Mouse (Mus musculus) stomach, postnatal 0 days (tissue): ENCODE measurements at regions not wholly inside any gene's neighbourhood (a gene's known extent, or its start where the extent isn't known, plus 50 kb on each side); places are given as distances from the start of the nearest gene placed in this dataset.

Experiments used
- ATAC-seq: fragments of 200-750 bp; cut with Nextera tagmentation; 2 replicates; pipeline ENCODE4 v1.8.0; 2017; ENCODE audit not compliant: low FRiP score, low TSS enrichment
- DNase-seq: peaks from one replicate; pipeline ENCODE4 v3.0.0-alpha.2; 2016; ENCODE audit warnings: low spot score
- H3K27ac ChIP-seq: fragments of 300-500 bp; sonication (generic); replicated peaks from 2 replicates; pipeline ENCODE4 v1.5.1; 2014; ENCODE audit warnings: mild to moderate bottlenecking, control low read depth
- H3K27me3 ChIP-seq: fragments of 300-500 bp; sonication (generic); 2 replicates; pipeline ENCODE4 v1.6.1; 2014; ENCODE audit warnings: low read length; ENCODE audit not compliant: control insufficient read depth, insufficient read depth
- H3K36me3 ChIP-seq: fragments of 300-500 bp; sonication (generic); 2 replicates; pipeline ENCODE4 v1.6.1; 2014; ENCODE audit warnings: low read length, mixed read lengths; ENCODE audit not compliant: control insufficient read depth, insufficient read depth
- H3K4me1 ChIP-seq: fragments of 300-500 bp; sonication (generic); replicated peaks from 2 replicates; pipeline ENCODE4 v1.6.1; 2014; ENCODE audit warnings: antibody characterized with exemption; ENCODE audit not compliant: control insufficient read depth, insufficient read depth
- H3K4me2 ChIP-seq: fragments of 300-500 bp; sonication (generic); replicated peaks from 2 replicates; pipeline ENCODE4 v1.6.1; 2014; ENCODE audit warnings: low read depth, mild to moderate bottlenecking, control low read depth, moderate library complexity
- H3K4me3 ChIP-seq: fragments of 300-500 bp; sonication (generic); 2 replicates; pipeline ENCODE4 v1.5.1; 2014; ENCODE audit warnings: low read depth, low read length, control low read depth
- H3K9ac ChIP-seq: fragments of 300-500 bp; sonication (generic); 2 replicates; pipeline ENCODE4 v1.6.1; 2014; ENCODE audit warnings: mild to moderate bottlenecking, low read length, control low read depth, mixed read lengths
- H3K9me3 ChIP-seq: fragments of 300-500 bp; sonication (generic); 2 replicates; pipeline ENCODE4 v1.6.1; 2016; ENCODE audit warnings: low read length; ENCODE audit not compliant: control insufficient read depth
- CTCF ChIP-seq: IDR thresholded peaks from 2 replicates; pipeline ENCODE4 v1.5.1; 2016; ENCODE audit warnings: antibody characterized with exemption, low read depth, mild to moderate bottlenecking, moderate library complexity
- EP300 ChIP-seq: optimal IDR thresholded peaks from 2 replicates; pipeline ENCODE3; 2016; ENCODE audit warnings: antibody characterized with exemption
- WGBS: fragments of 180-500 bp; shearing (Covaris S2); extraction: QIAGEN DNeasy Blood & Tissue Kit; methylation state at CpG from one replicate; pipeline ENCODE4 v1.1.7; 2014; 5-methylcytosine and 5-hydroxymethylcytosine counted together

- ATAC-seq (no peak), DNase-seq (no peak)
- Histone ChIP-seq H3K4me2 (no peak overlapping the region), H3K36me3 (no peaks in the 10 kb centered on the region), H3K9me3 (no peaks in the 10 kb centered on the region), H3K27me3 (no peaks in the 10 kb centered on the region), H3K9ac (no peak overlapping the region), H3K4me3 (no peak overlapping the region), H3K27ac (no peak overlapping the region), H3K4me1 (no peaks in the 10 kb centered on the region)
- WGBS = 91% methylated on average over 3 of the region's 3 CpGs
- TF ChIP-seq CTCF (peak; percentile 40), EP300 (no peak)
Observed at GRCm38 (mm10) chr5:129332014-129332413, 169.0 kb upstream of the Sfswap start.

- no peak for TF ChIP-seq CTCF
- no peak for TF ChIP-seq EP300
- WGBS = 54% methylated on average over 7 of the region's 7 CpGs
- Histone ChIP-seq H3K4me2 (no peak overlapping the region), H3K36me3 (no peaks in the 10 kb centered on the region), H3K27ac (no peak overlapping the region), H3K9ac (no peak overlapping the region), H3K27me3 (no peaks in the 10 kb centered on the region), H3K4me3 (no peak overlapping the region), H3K4me1 (no peaks in the 10 kb centered on the region), H3K9me3 (no peaks in the 10 kb centered on the region)
- DNase-seq (no peak), ATAC-seq (no peak)
Observed at GRCm38 (mm10) chr5:129338511-129338910, 162.5 kb upstream of the Sfswap start.

DNA sequence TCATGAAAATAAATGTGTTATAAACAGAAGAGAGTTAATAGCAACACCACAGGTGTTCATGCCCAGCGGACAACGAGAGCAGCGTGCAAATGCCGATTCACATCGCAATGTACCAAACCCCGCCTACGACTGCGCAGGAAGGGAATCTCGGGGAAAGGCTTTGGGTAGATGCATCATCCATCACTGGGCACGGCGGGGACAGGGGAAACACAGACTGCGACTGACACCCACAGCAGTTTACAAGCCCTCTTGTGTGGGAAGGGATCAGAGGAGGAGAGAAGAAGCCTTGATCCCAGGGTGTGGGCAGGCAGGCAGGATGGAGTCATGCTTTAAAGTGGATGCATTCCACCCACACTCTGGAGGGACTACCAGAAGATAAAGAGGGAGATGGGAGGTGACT lies 157.0 kb upstream of the Sfswap start:
- no peak for DNase-seq
- no peak overlapping the region for H3K4me3 ChIP-seq
- no peak overlapping the region for H3K9ac ChIP-seq
- no peaks in the 10 kb centered on the region for H3K4me1 ChIP-seq
- WGBS = 52% methylated on average over 12 of the region's 12 CpGs
- H3K36me3 ChIP-seq = no peaks in the 10 kb centered on the region
- H3K9me3 ChIP-seq = no peaks in the 10 kb centered on the region
- no peaks in the 10 kb centered on the region for H3K27me3 ChIP-seq
- H3K27ac ChIP-seq = no peak overlapping the region
- no peak for ATAC-seq
- no peak overlapping the region for H3K4me2 ChIP-seq
- TF ChIP-seq EP300 (no peak), CTCF (no peak)

DNA sequence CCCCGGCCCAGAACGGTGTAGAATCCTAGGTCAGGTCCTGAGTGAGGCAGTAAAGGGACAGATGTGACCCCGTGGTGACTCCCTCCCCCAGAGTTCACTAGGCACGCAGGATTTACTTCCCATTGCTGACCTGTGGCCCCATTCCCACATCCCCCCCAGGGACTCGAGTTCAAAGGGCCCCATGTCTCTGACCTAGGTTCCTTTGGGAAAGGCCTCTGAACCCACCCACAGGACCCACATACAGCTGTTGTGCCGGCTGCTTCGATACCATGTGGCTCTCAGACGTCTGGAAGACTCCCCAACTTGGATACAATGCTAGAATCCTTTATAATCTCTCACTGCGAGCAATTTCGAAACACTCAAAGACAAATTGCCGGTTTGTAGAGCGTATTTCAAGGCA lies 151.0 kb upstream of the Sfswap start:
- ATAC-seq = no peak
- no peak overlapping the region for H3K27ac ChIP-seq
- H3K36me3 ChIP-seq = no peaks in the 10 kb centered on the region
- DNase-seq = no peak
- no peak for TF ChIP-seq EP300
- no peak for TF ChIP-seq CTCF
- WGBS = 64% methylated on average over 12 of the region's 12 CpGs
- no peaks in the 10 kb centered on the region for H3K27me3 ChIP-seq
- H3K4me3 ChIP-seq = no peak overlapping the region
- H3K4me1 ChIP-seq = no peaks in the 10 kb centered on the region
- H3K4me2 ChIP-seq = no peak overlapping the region
- no peak overlapping the region for H3K9ac ChIP-seq
- H3K9me3 ChIP-seq = no peaks in the 10 kb centered on the region

- H3K36me3 ChIP-seq = no peaks in the 10 kb centered on the region
- no peaks in the 10 kb centered on the region for H3K9me3 ChIP-seq
- TF ChIP-seq EP300 = no peak
- TF ChIP-seq CTCF = no peak
- H3K4me3 ChIP-seq = no peak overlapping the region
- H3K27ac ChIP-seq = no peak overlapping the region
- no peak for DNase-seq
- no peak for ATAC-seq
- H3K9ac ChIP-seq = no peak overlapping the region
- H3K4me1 ChIP-seq = no peaks in the 10 kb centered on the region
- 19% methylated on average over 9 of the region's 9 CpGs for WGBS
- H3K27me3 ChIP-seq = no peaks in the 10 kb centered on the region
- H3K4me2 ChIP-seq = no peak overlapping the region
Observed at GRCm38 (mm10) chr5:129353549-129353948, 147.5 kb upstream of the Sfswap start.

DNA sequence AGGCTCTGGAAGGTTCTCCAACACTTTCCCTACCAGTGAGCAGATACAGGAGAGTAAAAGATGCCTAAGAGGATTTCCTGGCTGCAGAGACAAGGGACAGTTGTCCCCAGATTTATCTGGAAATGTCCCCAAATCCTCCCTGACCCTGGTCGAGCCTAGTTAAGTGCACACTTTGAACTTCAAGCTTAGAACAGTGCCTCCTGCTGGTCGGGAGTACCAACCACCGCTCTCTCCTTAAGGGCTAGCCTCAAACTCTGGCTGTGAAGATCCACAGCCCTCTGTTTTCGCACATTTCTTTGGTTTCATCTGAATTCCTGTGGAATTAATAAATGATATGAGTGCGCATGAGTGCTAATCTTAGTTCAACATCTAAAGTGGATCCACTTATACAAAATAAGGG lies 146.1 kb upstream of the Sfswap start:
- ATAC-seq = no peak

More for the DNA sequence above, 146.1 kb upstream of the Sfswap start:
- H3K9me3 ChIP-seq = no peaks in the 10 kb centered on the region
- H3K27ac ChIP-seq = no peak overlapping the region
- H3K4me1 ChIP-seq = no peaks in the 10 kb centered on the region
- no peak for TF ChIP-seq EP300
- peak; percentile 36; the same call in 1 of the 2 replicates for TF ChIP-seq CTCF
- no peak overlapping the region for H3K4me3 ChIP-seq
- whole genome bisulfite sequencing = 78% methylated on average over 5 of the region's 5 CpGs
- H3K27me3 ChIP-seq = no peaks in the 10 kb centered on the region
- no peak overlapping the region for H3K9ac ChIP-seq
- no peak for DNase-seq
- H3K4me2 ChIP-seq = no peak overlapping the region
- H3K36me3 ChIP-seq = no peaks in the 10 kb centered on the region
